Comparison of ENCODE assay signal across 8 mouse cellular contexts in the genomic region with DNA sequence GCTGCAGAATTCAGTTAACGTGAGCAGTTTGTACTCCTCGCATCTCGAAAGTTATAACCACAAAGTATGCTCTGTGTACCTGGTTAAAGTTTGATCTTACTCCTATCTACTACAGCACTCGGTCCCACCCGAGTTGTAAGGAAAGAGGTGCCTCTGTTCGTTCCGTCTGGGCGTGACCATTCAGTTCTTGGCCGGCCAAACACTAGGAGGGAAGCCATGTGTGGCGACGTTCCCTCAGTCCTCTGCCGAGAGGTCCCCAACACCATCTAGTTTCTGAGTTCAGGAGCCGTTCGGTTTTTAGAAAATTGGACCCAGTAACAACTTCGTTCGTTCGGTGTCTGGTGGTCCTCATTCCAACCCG. TPM values are rescaled to one million over a fixed set of nuclear protein-coding genes. Genes with fewer than 3 reads are reported as not detected.
A peak's percentile ranks its signal among the peaks of the same experiment; 100 is the strongest.
DNase-seq lines count a peak whose midpoint lies in the region; ATAC-seq and TF ChIP-seq lines count a peak whose summit lies in the region.

No protein-coding gene starts in this region.

- ATAC-seq in heart, embryonic 11.5 days (replicated peaks; ENCODE audit: insufficient number of reproducible peaks, low FRiP score, low TSS enrichment) = 0 out of 2 replicates have a peak, but pooled peaks have one; percentile 32
- no peak; the same call in 1 of the 2 replicates for ATAC-seq in forebrain, embryonic 15.5 days (replicated peaks)
- peak; percentile 35; the same call in 1 of the 2 replicates for ATAC-seq in liver, embryonic 14.5 days (ENCODE audit: insufficient read depth)

- TF ChIP-seq CTCF in CH12.LX (conservative IDR thresholded peaks at IDR 0.05 in 1 of 2, IDR thresholded peaks at IDR 0.05 in 1 of 2; ENCODE audit: low read depth in 2 of 2, low read length in 2 of 2) = no peak
- no peak for TF ChIP-seq CTCF in liver, embryonic 14.5 days (IDR thresholded peaks at IDR 0.05; ENCODE audit: low read depth)

- no peaks in the 10 kb centered on the region for H3K9me3 ChIP-seq in heart, embryonic 11.5 days (replicated peaks; ENCODE audit: control insufficient read depth, low read length)
- H3K9me3 ChIP-seq in CH12.LX (replicated peaks; ENCODE audit: low read length) = no peaks in the 10 kb centered on the region
- H3K9me3 ChIP-seq in forebrain, embryonic 15.5 days = no peaks in the 10 kb centered on the region
- H3K9me3 ChIP-seq in liver, embryonic 14.5 days (ENCODE audit: control insufficient read depth, low read length) = no peaks in the 10 kb centered on the region

- 39% methylated on average over 18 of the region's 18 CpGs for WGBS in heart, embryonic 11.5 days (ENCODE audit: insufficient replicate concordance)
- WGBS in forebrain, embryonic 15.5 days = 36% methylated on average over 18 of the region's 18 CpGs
- WGBS in liver, embryonic 14.5 days (ENCODE audit: insufficient replicate concordance) = 28% methylated on average over 18 of the region's 18 CpGs

- H3K4me1 ChIP-seq in heart, embryonic 11.5 days (ENCODE audit: control insufficient read depth, insufficient read depth, low read length) = peaks cover 12% of the 10 kb centered on the region
- peaks cover 5 to 26% of the 10 kb centered on the region in 2 experiments for H3K4me1 ChIP-seq in CH12.LX (ENCODE audit: control insufficient read depth in 1 of 2, insufficient read depth in 2 of 2)
- peaks cover 17% of the 10 kb centered on the region for H3K4me1 ChIP-seq in forebrain, embryonic 15.5 days
- H3K4me1 ChIP-seq in liver, embryonic 14.5 days (replicated peaks; ENCODE audit: control insufficient read depth in 2 of 2, insufficient read depth in 2 of 2, low read length in 1 of 2) = peaks cover 11 to 17% of the 10 kb centered on the region in 2 experiments

- H3K4me2 ChIP-seq in heart, embryonic 11.5 days = peak overlapping the region; percentile 58
- H3K4me2 ChIP-seq in CH12.LX (ENCODE audit: insufficient read depth, low read depth, poor library complexity, severe bottlenecking) = peak overlapping the region; percentile 82
- H3K4me2 ChIP-seq in forebrain, embryonic 15.5 days (replicated peaks) = peak overlapping the region; percentile 77
- H3K4me2 ChIP-seq in liver, embryonic 14.5 days (ENCODE audit: low read depth) = peak overlapping the region; percentile 73

- H3K27ac ChIP-seq in heart, embryonic 11.5 days (ENCODE audit: low read depth, low read length) = peak overlapping the region; percentile 81
- H3K27ac ChIP-seq in CH12.LX (ENCODE audit: insufficient read depth, low read depth) = peak overlapping the region; percentile 34
- H3K27ac ChIP-seq in forebrain, embryonic 15.5 days (replicated peaks) = peak overlapping the region; percentile 95
- peak overlapping the region; percentile 71 for H3K27ac ChIP-seq in liver, embryonic 14.5 days

- H3K36me3 ChIP-seq in heart, embryonic 11.5 days (ENCODE audit: control insufficient read depth, insufficient read depth, low read length) = peaks cover 7% of the 10 kb centered on the region
- H3K36me3 ChIP-seq in CH12.LX (replicated peaks in 1 of 2; ENCODE audit: control insufficient read depth in 1 of 2, insufficient read depth in 1 of 2, low read length in 1 of 2) = peaks cover 18 to 31% of the 10 kb centered on the region in 2 experiments
- peaks cover 24% of the 10 kb centered on the region for H3K36me3 ChIP-seq in forebrain, embryonic 15.5 days
- H3K36me3 ChIP-seq in liver, embryonic 14.5 days (replicated peaks; ENCODE audit: control insufficient read depth, insufficient read depth, low read depth) = peaks cover 10% of the 10 kb centered on the region

- dilution Hi-C loops in CH12.LX (cut with MboI; ENCODE audit: extremely low pct_ligation_motif_present, extremely low pct_unique_long_range_greater_than_20kb, low sequenced_read_pairs) = no loop called here

- DNase-seq in heart, adult 11 months = no peak
- no peak for DNase-seq in CH12.LX (ENCODE audit: extremely low read depth)
- peak in 1 of 3 experiments; percentile 9 for DNase-seq in liver, embryonic 14.5 days (ENCODE audit: low read depth in 3 of 3, low spot score in 3 of 3)
- DNase-seq in frontal cortex, postnatal 14 days (ENCODE audit: low spot score in 2 of 2) = no peak
- no peak for DNase-seq in retina, embryonic 14.5 days (ENCODE audit: low spot score)
- DNase-seq in adrenal gland, postnatal 36 days = no peak

- H3K79me2 ChIP-seq in CH12.LX (replicated peaks; ENCODE audit: control insufficient read depth, extremely low read depth, insufficient read depth, poor library complexity, severe bottlenecking) = peaks cover 19% of the 10 kb centered on the region

- H3K9ac ChIP-seq in heart, embryonic 11.5 days (ENCODE audit: low read depth, low read length) = peak overlapping the region; percentile 95
- H3K9ac ChIP-seq in CH12.LX (ENCODE audit: insufficient read depth, low read depth) = peak overlapping the region; percentile 86
- peak overlapping the region; percentile 96 for H3K9ac ChIP-seq in forebrain, embryonic 15.5 days (replicated peaks)
- peak overlapping the region; percentile 99 for H3K9ac ChIP-seq in liver, embryonic 14.5 days (replicated peaks)

- no peak for TF ChIP-seq RAD21 in CH12.LX (IDR thresholded peaks at IDR 0.05; ENCODE audit: low read depth, low read length)

- TF ChIP-seq EP300 in CH12.LX (IDR thresholded peaks at IDR 0.05; ENCODE audit: low read length) = no peak
- no peak for TF ChIP-seq EP300 in liver, embryonic 14.5 days (IDR thresholded peaks at IDR 0.05; ENCODE audit: low read depth)

- no peaks in the 10 kb centered on the region for H3K27me3 ChIP-seq in heart, embryonic 11.5 days (ENCODE audit: control insufficient read depth, insufficient read depth, low read length)
- no peaks in the 10 kb centered on the region for H3K27me3 ChIP-seq in CH12.LX (replicated peaks)
- H3K27me3 ChIP-seq in forebrain, embryonic 15.5 days = no peaks in the 10 kb centered on the region
- no peaks in the 10 kb centered on the region for H3K27me3 ChIP-seq in liver, embryonic 14.5 days (ENCODE audit: control insufficient read depth, insufficient read depth, low read length)

- in situ Hi-C loops in CH12.LX (cut with MboI; ENCODE audit: low pct_ligation_motif_present, low pct_unique_long_range_greater_than_20kb, low sequenced_read_pairs) = no loop called here

- peak overlapping the region; percentile 90 for H3K4me3 ChIP-seq in heart, embryonic 11.5 days (ENCODE audit: low read depth, low read length)
- peak overlapping the region; percentile 94 to 100 (median 94) for H3K4me3 ChIP-seq in CH12.LX (replicated peaks in 1 of 3; ENCODE audit: low read depth in 2 of 3, low read length in 2 of 3, poor library complexity in 1 of 3)
- peak overlapping the region; percentile 85 for H3K4me3 ChIP-seq in forebrain, embryonic 15.5 days
- H3K4me3 ChIP-seq in liver, embryonic 14.5 days (ENCODE audit: insufficient read depth in 1 of 2, low read depth in 2 of 2, low read length in 2 of 2) = peak overlapping the region; percentile 80 to 100

- TF ChIP-seq POLR2A in CH12.LX (IDR thresholded peaks at IDR 0.05; ENCODE audit: low read depth, low read length) = no peak; the same call in 1 of the 2 replicates

TF ChIP-seq in CH12.LX, 34 proteins besides CTCF, POLR2A, EP300 and RAD21 (continues in another document):
- no peak for TF ChIP-seq HCFC1 (IDR thresholded peaks at IDR 0.05; ENCODE audit: low read depth, low read length)
- TF ChIP-seq NELFE (IDR thresholded peaks at IDR 0.05; ENCODE audit: low read depth, low read length) = no peak; the same call in 1 of the 2 replicates
- no peak for TF ChIP-seq ZMIZ1 (IDR thresholded peaks at IDR 0.05; ENCODE audit: low read depth, low read length)
- no peak for TF ChIP-seq BHLHE40 (IDR thresholded peaks at IDR 0.05; ENCODE audit: low read depth, low read length)
- no peak for TF ChIP-seq CHD1 (IDR thresholded peaks at IDR 0.05; ENCODE audit: low read depth, low read length)
- no peak for TF ChIP-seq ELF1 (IDR thresholded peaks at IDR 0.05; ENCODE audit: low read depth, low read length)

RNA-seq across cellular contexts. Expression of a gene that starts 0.7 kb away (rescaled TPM):
- 31.9 and 32.5 TPM in 2 replicates for polyA plus RNA-seq in heart, embryonic 11.5 days (2014; fragmentation: Nextera tagmentation; extraction: Ambion mirVana)
- total RNA-seq in CH12.LX (2012; rRNA removed) (41.5 and 45.7 TPM in 2 replicates), CH12.LX (2014; rRNA removed) (69.3 and 69.5 TPM in 2 replicates)
- 62.0 and 62.7 TPM in 2 replicates for polyA plus RNA-seq in CH12.LX (2012; ENCODE audit: insufficient read length, low read depth)
- polyA plus RNA-seq in forebrain, embryonic 15.5 days (2015; fragmentation: Nextera tagmentation; extraction: Ambion mirVana) = 21.3 and 23.5 TPM in 2 replicates
- 12.6 and 16.4 TPM in 2 replicates for polyA plus RNA-seq in liver, embryonic 14.5 days (2012; rRNA removed)
- 13.5 and 14.4 TPM in 2 replicates for polyA plus RNA-seq in liver, embryonic 14.5 days (2014; fragmentation: Nextera tagmentation; extraction: Ambion mirVana)
- 10 to 100 TPM; 28.9 to 34.1 TPM for total RNA-seq in adrenal gland, postnatal 36 days (2021)

RNA-seq across cellular contexts. Expression of a gene that starts 1.0 kb away (rescaled TPM):
- polyA plus RNA-seq in heart, embryonic 11.5 days (2014; fragmentation: Nextera tagmentation; extraction: Ambion mirVana) = 0.54 and 1.0 TPM in 2 replicates
- total RNA-seq in CH12.LX (2012; rRNA removed) (0.68 and 0.97 TPM in 2 replicates), CH12.LX (2014; rRNA removed) (0.32 and 0.39 TPM in 2 replicates)
- 0.14 and 0.27 TPM in 2 replicates for polyA plus RNA-seq in CH12.LX (2012; ENCODE audit: insufficient read length, low read depth)
- polyA plus RNA-seq in forebrain, embryonic 15.5 days (2015; fragmentation: Nextera tagmentation; extraction: Ambion mirVana) = 1.0 and 1.1 TPM in 2 replicates
- 0.11 TPM in 2 replicates for polyA plus RNA-seq in liver, embryonic 14.5 days (2012; rRNA removed)
- polyA plus RNA-seq in liver, embryonic 14.5 days (2014; fragmentation: Nextera tagmentation; extraction: Ambion mirVana) = 0.25 TPM in 1 of 2 replicates, not detected in the other
- total RNA-seq in adrenal gland, postnatal 36 days (2021) = under 1 TPM; 0.43 to 0.53 TPM

RNA-seq across cellular contexts. Expression of a gene that starts 28.0 kb away (rescaled TPM):
- 0.49 and 0.57 TPM in 2 replicates for polyA plus RNA-seq in heart, embryonic 11.5 days (2014; fragmentation: Nextera tagmentation; extraction: Ambion mirVana)
- total RNA-seq in CH12.LX (2012; rRNA removed) = not detected in 2 replicates
- total RNA-seq in CH12.LX (2014; rRNA removed) = not detected in 2 replicates
- not detected in 2 replicates for polyA plus RNA-seq in CH12.LX (2012; ENCODE audit: insufficient read length, low read depth)
- 0.24 and 0.36 TPM in 2 replicates for polyA plus RNA-seq in forebrain, embryonic 15.5 days (2015; fragmentation: Nextera tagmentation; extraction: Ambion mirVana)
- 3.4 and 4.1 TPM in 2 replicates for polyA plus RNA-seq in liver, embryonic 14.5 days (2012; rRNA removed)
- polyA plus RNA-seq in liver, embryonic 14.5 days (2014; fragmentation: Nextera tagmentation; extraction: Ambion mirVana) = 2.4 and 2.8 TPM in 2 replicates
- not detected for total RNA-seq in adrenal gland, postnatal 36 days (2021)

RNA-seq across cellular contexts. Expression of a gene that starts 36.3 kb away (rescaled TPM):
- polyA plus RNA-seq in heart, embryonic 11.5 days (2014; fragmentation: Nextera tagmentation; extraction: Ambion mirVana) = 72.8 and 84.5 TPM in 2 replicates
- 14.2 and 17.1 TPM in 2 replicates for total RNA-seq in CH12.LX (2012; rRNA removed)
- 33.5 and 37.6 TPM in 2 replicates for total RNA-seq in CH12.LX (2014; rRNA removed)
- polyA plus RNA-seq in CH12.LX (2012; ENCODE audit: insufficient read length, low read depth) = 32.3 and 32.5 TPM in 2 replicates
- polyA plus RNA-seq in forebrain, embryonic 15.5 days (2015; fragmentation: Nextera tagmentation; extraction: Ambion mirVana) = 76.1 and 78.8 TPM in 2 replicates
- polyA plus RNA-seq in liver, embryonic 14.5 days (2012; rRNA removed) = 9.1 and 14.7 TPM in 2 replicates
- polyA plus RNA-seq in liver, embryonic 14.5 days (2014; fragmentation: Nextera tagmentation; extraction: Ambion mirVana) = 40.6 and 42.8 TPM in 2 replicates
- 10 to 100 TPM; 50.6 to 59.9 TPM for total RNA-seq in adrenal gland, postnatal 36 days (2021)

Comparison
In these comparisons a context has a peak if more than half of its experiments do, and no peak if none do; other contexts are left out.
1. H3K27ac ChIP-seq: peak in every context shown above with its lines; median percentile 95 in forebrain, embryonic 15.5 days; 81 in heart, embryonic 11.5 days; 71 in liver, embryonic 14.5 days; 34 in CH12.LX.